Mouse (Mus musculus) heart, postnatal 36 days (tissue): ENCODE results near the gene Lpar6. TPM values are rescaled to one million over a fixed set of nuclear protein-coding genes. Genes with fewer than 3 reads are reported as not detected.
A peak's percentile ranks its signal among the peaks of the same experiment; 100 is the strongest.

Experiments used
- DNase-seq, 2 experiments: peaks; one replicate each; pipeline ENCODE4 v3.0.0; 2021 to 2022
- intact Hi-C: fragments of 180-260 bp; cut with DNase I; formaldehyde crosslinking; loops from one replicate; pipeline ENCODE4 v1.15.1; 2025
- total RNA-seq, 2 experiments: library from RNA; stranded (reverse); gene quantifications; 2 replicates each; pipeline ENCODE4 v1.2.3; 2021

Gene Lpar6
- 1 to 10 TPM; 2.4 to 4.6 TPM for total RNA-seq

GRCm38 (mm10) chr14:73237848-73238321 lies at the start of gene Lpar6:
TSS of gene Lpar6 (plus strand) at chr14:73237895.
- intact Hi-C loops, result loop anchor here (1.0 to 5.0 kb wide), 4 partner anchors 36 to 149 kb away; partner anchors contain the start of gene Itm2b
- DNase-seq, result peak; percentile 74 to 75

- DNase-seq, result no peak
- intact Hi-C loops, result no loop called here
Measured at GRCm38 (mm10) chr14:73199058-73199457, 38.6 kb upstream of the Lpar6 start.

- intact Hi-C loops, result loop anchor here (5.0 kb wide), 1 partner anchor 36 kb away; the partner anchor contains the start of gene Lpar6
- no peak for DNase-seq
Measured at GRCm38 (mm10) chr14:73201447-73201846, 36.2 kb upstream of the Lpar6 start.

- no peak for DNase-seq
- intact Hi-C loops, result loop anchor here (5.0 kb wide), 1 partner anchor 33 kb away; the partner anchor contains the start of gene Lpar6
Measured at GRCm38 (mm10) chr14:73204016-73204415, 33.7 kb upstream of the Lpar6 start.

GRCm38 (mm10) chr14:73209262-73209661 lies 28.4 kb upstream of the Lpar6 start:
- peak in 1 of 2 experiments; percentile 15 for DNase-seq
- intact Hi-C loops, result no loop called here

- intact Hi-C loops, result no loop called here
- DNase-seq, result no peak
Measured at GRCm38 (mm10) chr14:73210196-73210595, 27.5 kb upstream of the Lpar6 start.

- intact Hi-C loops, result no loop called here
Measured at GRCm38 (mm10) chr14:73211477-73211876, 26.2 kb upstream of the Lpar6 start.

GRCm38 (mm10) chr14:73217062-73217461 lies 20.6 kb upstream of the Lpar6 start:
- DNase-seq, result no peak
- intact Hi-C loops, result no loop called here

More at GRCm38 (mm10) chr14:73211477-73211876, 26.2 kb upstream of the Lpar6 start:
- no peak for DNase-seq

- DNase-seq, result no peak
- intact Hi-C loops, result no loop called here
Measured at GRCm38 (mm10) chr14:73222316-73222970, 15.3 kb upstream of the Lpar6 start.

- intact Hi-C loops, result no loop called here
- no peak for DNase-seq
Measured at GRCm38 (mm10) chr14:73226346-73226745, 11.3 kb upstream of the Lpar6 start.

- intact Hi-C loops, result no loop called here
- no peak for DNase-seq
Measured at GRCm38 (mm10) chr14:73226849-73227248, 10.8 kb upstream of the Lpar6 start.

GRCm38 (mm10) chr14:73231286-73231982 lies 6.3 kb upstream of the Lpar6 start:
- intact Hi-C loops, result no loop called here
- peak in 1 of 2 experiments; percentile 22 for DNase-seq

GRCm38 (mm10) chr14:73234468-73235031 lies 3.1 kb upstream of the Lpar6 start:
- no peak for DNase-seq
- intact Hi-C loops, result loop anchor here (5.0 kb wide), 2 partner anchors 32 to 153 kb away; partner anchors contain the start of gene Itm2b

GRCm38 (mm10) chr14:73238498-73239250 lies 979 bp downstream of the Lpar6 start:
- peak; percentile 54 to 65 for DNase-seq
- intact Hi-C loops, result loop anchor here (1.0 to 5.0 kb wide), 4 partner anchors 36 to 149 kb away; partner anchors contain the start of gene Itm2b

GRCm38 (mm10) chr14:73239291-73239690 lies 1.6 kb downstream of the Lpar6 start:
- peak; percentile 20 to 25 for DNase-seq
- intact Hi-C loops, result loop anchor here (2.0 to 5.0 kb wide), 3 partner anchors 37 to 148 kb away; partner anchors contain the start of gene Itm2b

GRCm38 (mm10) chr14:73239857-73240256 lies 2.2 kb downstream of the Lpar6 start:
- intact Hi-C loops, result loop anchor here (2.0 to 5.0 kb wide), 3 partner anchors 38 to 147 kb away; partner anchors contain the start of gene Itm2b
- DNase-seq, result no peak

- intact Hi-C loops, result no loop called here
- no peak for DNase-seq
Measured at GRCm38 (mm10) chr14:73244061-73244597, 6.4 kb downstream of the Lpar6 start.

GRCm38 (mm10) chr14:73250056-73250455 lies 12.4 kb downstream of the Lpar6 start:
- intact Hi-C loops, result no loop called here
- DNase-seq, result no peak

- no peak for DNase-seq
- intact Hi-C loops, result no loop called here
Measured at GRCm38 (mm10) chr14:73252276-73252675, 14.6 kb downstream of the Lpar6 start.
